Mouse (Mus musculus): Measurements from ENCODE around the gene Dsn1. TPM values are rescaled to one million over a fixed set of nuclear protein-coding genes. Genes with fewer than 3 reads are reported as not detected.

Gene Dsn1
- polyA plus RNA-seq, 1 experiment from 2014 or later: 7.2 TPM

DNA sequence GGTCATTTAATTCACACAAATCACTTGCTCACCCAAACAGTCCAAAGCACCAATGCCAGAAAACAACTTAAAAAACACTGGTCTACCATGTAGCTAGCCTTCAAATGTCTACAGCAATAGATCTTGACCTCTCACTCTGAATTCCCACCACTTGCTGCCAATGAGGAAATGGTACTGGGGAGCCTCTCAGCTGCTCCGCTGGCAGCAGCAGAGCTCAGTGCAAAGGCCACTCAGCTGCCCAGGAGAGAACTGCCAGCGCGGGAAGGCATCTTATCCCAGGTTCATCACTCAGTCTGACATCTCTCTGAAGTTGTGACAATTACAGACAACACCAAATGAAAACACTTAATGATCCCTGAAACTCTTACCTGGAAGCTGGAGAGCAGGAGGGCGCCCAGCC lies 4.6 kb downstream of the Dsn1 start:
- peaks cover 7% of the 10 kb centered on the region; the same call in 1 of the 2 replicates for H3K4me1 ChIP-seq (ENCODE audit: insufficient read depth, low read depth, low read length)
- ATAC-seq (no peak), DNase-seq (ENCODE audit: low spot score) (no peak)
- H3K27ac ChIP-seq (ENCODE audit: low read length): no peak overlapping the region
- WGBS: 88% methylated on average over 4 of the region's 4 CpGs
- H3K9me3 ChIP-seq (ENCODE audit: low read length): no peaks in the 10 kb centered on the region
- TF ChIP-seq CTCF (IDR thresholded peaks at IDR 0.05) (no peak), EP300 (IDR thresholded peaks at IDR 0.05) (no peak)
- no peak overlapping the region for H3K9ac ChIP-seq (replicated peaks; ENCODE audit: low read depth)
- H3K36me3 ChIP-seq (ENCODE audit: insufficient read depth, low read length): no peaks in the 10 kb centered on the region
- no peak overlapping the region for H3K4me2 ChIP-seq (replicated peaks; ENCODE audit: low read depth, low read length)
- H3K27me3 ChIP-seq (replicated peaks; ENCODE audit: insufficient read depth, low read length): no peaks in the 10 kb centered on the region
- H3K4me3 ChIP-seq (ENCODE audit: low read depth, low read length): no peak overlapping the region

DNA sequence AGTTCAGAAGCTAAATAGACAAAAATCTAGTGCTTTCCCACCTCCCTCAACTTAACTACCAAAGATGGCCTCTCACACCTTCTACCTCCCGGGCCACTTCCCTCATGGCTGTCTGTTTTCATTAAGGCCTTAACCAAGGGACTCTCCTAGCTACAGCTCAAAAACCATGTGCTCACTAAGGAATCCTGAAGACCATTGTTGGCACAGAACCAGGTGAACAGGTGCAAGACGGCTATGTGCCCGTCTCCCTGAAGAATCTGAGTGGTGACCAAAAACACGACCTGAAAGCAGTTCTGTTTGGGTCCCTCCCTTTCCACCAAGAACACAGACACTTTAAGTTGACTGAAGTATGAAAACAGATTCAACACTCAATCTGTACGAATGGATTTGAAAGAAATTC lies 8.7 kb downstream of the Dsn1 start:
- TF ChIP-seq EP300 (IDR thresholded peaks at IDR 0.05): no peak
- no peak for TF ChIP-seq CTCF (IDR thresholded peaks at IDR 0.05)
- WGBS: 82% methylated on average over 5 of the region's 5 CpGs
- Histone ChIP-seq H3K4me3 (ENCODE audit: low read depth, low read length) (no peak overlapping the region), H3K4me2 (replicated peaks; ENCODE audit: low read depth, low read length) (no peak overlapping the region), H3K36me3 (ENCODE audit: insufficient read depth, low read length) (no peaks in the 10 kb centered on the region), H3K9ac (replicated peaks; ENCODE audit: low read depth) (no peak overlapping the region), H3K4me1 (ENCODE audit: insufficient read depth, low read depth, low read length) (no peaks in the 10 kb centered on the region), H3K9me3 (ENCODE audit: low read length) (no peaks in the 10 kb centered on the region), H3K27me3 (replicated peaks; ENCODE audit: insufficient read depth, low read length) (no peaks in the 10 kb centered on the region), H3K27ac (ENCODE audit: low read length) (no peak overlapping the region)
- no peak for ATAC-seq
- DNase-seq (ENCODE audit: low spot score): no peak

DNA sequence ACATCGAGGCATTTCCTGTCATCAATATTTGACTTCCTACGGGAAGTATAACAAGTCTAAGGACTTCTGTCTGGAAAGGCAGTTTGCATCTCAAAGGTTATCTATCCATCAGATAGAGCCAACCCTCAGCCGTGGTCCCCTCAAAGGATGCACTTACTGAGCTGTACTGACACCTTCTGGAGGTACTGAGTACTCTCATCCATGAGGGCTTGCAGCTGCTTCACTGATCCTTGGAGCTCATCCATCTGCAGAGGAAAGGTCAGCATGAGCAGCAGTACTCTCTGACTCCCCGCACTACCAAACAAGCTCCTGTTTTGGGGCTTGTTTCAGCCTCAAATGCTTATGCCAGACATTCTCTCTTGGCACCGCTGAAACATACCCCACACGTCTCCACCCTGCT lies 10.4 kb downstream of the Dsn1 start:
- Histone ChIP-seq H3K4me2 (replicated peaks; ENCODE audit: low read depth, low read length) (no peak overlapping the region), H3K36me3 (ENCODE audit: insufficient read depth, low read length) (no peaks in the 10 kb centered on the region)
- WGBS: 49% methylated on average over 6 of the region's 6 CpGs

DNA sequence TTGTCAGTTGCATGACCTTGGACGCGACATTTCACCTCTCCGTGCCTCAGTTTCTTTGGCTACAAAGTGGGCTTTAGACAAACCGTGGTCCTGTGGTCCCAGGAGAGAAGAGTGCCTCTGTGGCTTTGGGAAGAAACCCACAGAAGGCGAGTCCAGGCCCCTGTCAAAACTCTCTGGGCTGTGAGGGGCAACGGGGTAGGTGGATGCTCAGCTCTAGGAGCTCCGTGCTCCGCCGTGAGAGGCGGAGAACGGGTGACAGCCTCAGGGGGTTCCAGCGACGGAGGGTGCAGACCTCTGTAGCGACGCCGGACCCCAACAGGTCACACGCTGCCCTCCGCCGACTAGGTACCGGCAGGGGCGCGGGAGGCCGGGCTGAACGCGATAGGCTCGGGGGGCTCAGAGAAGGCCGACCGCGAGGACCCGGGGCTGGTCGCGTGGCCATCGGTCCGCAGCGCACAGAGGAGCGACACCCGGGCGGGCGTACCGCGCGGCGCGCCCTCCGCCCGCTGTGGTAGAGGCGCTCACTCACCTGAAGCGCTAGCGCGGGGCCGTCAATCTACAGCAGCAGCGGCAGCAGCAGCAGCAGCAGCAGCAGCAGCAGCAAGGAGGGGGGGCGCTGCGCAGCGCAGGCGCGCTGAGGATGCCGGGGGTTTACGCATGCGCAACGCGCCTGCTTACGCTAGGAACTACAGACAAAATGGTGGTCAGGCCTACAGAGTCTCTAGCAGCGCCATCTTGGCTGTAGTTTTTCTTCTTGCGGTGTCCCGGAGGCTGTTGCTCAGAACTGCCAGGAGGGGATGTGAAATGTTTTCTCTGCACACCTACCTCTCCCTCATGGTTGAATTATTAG lies 15.3 kb downstream of the Dsn1 start, which contains the start of gene Ndrg3:
TSS of gene Ndrg3 (minus strand) at position 587 of the 850 bp plus-strand sequence.
- Histone ChIP-seq H3K36me3 (ENCODE audit: insufficient read depth, low read length) (no peaks in the 10 kb centered on the region), H3K4me2 (replicated peaks; ENCODE audit: low read depth, low read length) (peak within 1 kb of the TSS; percentile 97), H3K4me3 (ENCODE audit: low read depth, low read length) (peak within 1 kb of the TSS; percentile 76), H3K9me3 (ENCODE audit: low read length) (no peaks in the 10 kb centered on the region), H3K9ac (replicated peaks; ENCODE audit: low read depth) (peak within 1 kb of the TSS; percentile 76), H3K4me1 (ENCODE audit: insufficient read depth, low read depth, low read length) (peaks cover 3% of the 10 kb centered on the region; the same call in 1 of the 2 replicates), H3K27ac (ENCODE audit: low read length) (no peak within 1 kb of the TSS), H3K27me3 (replicated peaks; ENCODE audit: insufficient read depth, low read length) (no peaks in the 10 kb centered on the region)
- peak; percentile 98 for ATAC-seq
- DNase-seq (ENCODE audit: low spot score): peak; percentile 99
- under 1% methylated on average over 45 of the region's 66 CpGs for WGBS
- peak; percentile 56; the same call in 1 of the 2 replicates for TF ChIP-seq CTCF (IDR thresholded peaks at IDR 0.05)
- no peak for TF ChIP-seq EP300 (IDR thresholded peaks at IDR 0.05)

More for the DNA sequence above, 10.4 kb downstream of the Dsn1 start:
- TF ChIP-seq EP300 (IDR thresholded peaks at IDR 0.05): no peak
- peak; percentile 81 for TF ChIP-seq CTCF (IDR thresholded peaks at IDR 0.05)
- Histone ChIP-seq H3K27me3 (replicated peaks; ENCODE audit: insufficient read depth, low read length) (no peaks in the 10 kb centered on the region), H3K27ac (ENCODE audit: low read length) (no peak overlapping the region), H3K4me3 (ENCODE audit: low read depth, low read length) (no peak overlapping the region), H3K4me1 (ENCODE audit: insufficient read depth, low read depth, low read length) (no peaks in the 10 kb centered on the region), H3K9me3 (ENCODE audit: low read length) (no peaks in the 10 kb centered on the region), H3K9ac (replicated peaks; ENCODE audit: low read depth) (no peak overlapping the region)
- peak; percentile 70 for DNase-seq (ENCODE audit: low spot score)
- ATAC-seq: no peak

DNA sequence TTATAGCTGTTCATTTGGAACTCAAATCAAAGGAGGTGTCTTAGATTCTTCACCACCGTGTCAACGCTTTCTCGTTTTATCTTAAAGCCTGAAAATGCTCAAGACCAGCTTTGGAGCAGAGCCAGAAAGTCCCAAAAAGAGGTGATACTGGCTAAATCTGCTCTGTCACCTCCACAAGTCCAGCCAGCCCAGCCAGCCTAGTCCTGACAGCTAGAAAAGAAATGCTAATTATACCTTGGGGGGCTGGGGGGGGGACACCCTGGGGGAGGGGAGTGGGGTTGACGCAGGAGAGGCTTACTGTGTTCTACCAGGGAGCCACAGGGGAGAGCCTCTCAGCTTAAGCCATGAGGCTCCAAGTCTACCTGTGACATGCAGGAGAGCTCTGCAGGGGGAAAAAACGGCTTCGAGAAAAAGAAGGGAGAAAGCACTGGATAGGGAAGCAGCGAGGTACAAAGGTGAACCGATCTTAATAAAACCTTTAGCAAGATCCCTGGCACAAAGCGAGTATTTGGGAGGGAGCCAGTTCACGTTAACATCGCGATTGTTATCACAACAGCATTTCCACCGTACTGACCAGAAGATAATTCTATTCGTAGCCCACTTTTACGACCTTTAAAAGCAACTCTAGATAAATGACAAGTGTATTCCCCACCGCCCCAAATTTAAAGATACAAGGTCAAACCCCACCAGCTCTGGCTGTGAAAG lies 16.1 kb downstream of the Dsn1 start:
- TF ChIP-seq EP300 (IDR thresholded peaks at IDR 0.05) (no peak), CTCF (IDR thresholded peaks at IDR 0.05) (no peak)
- no peak overlapping the region for H3K27ac ChIP-seq (ENCODE audit: low read length)
- ATAC-seq: no peak

DNA sequence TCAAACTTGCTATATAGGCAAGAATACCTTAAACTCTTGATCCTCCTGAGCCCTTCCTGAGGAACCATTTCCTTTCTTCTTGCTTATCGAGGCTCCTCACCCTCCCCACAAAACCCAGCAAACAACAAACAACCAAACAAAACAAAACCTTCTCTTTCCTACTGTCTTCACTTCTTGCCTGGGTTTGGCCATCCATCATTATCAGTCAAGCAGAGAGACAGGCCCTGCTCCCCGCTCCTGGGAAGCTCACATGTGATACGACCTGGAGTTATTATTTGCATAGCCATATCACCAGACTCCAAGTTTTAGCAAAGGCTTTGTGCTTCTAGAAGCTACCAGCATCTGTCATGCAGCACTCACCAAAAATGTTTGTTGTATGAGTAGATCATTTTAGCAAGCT lies 19.6 kb downstream of the Dsn1 start:
- TF ChIP-seq CTCF (IDR thresholded peaks at IDR 0.05) (no peak), EP300 (IDR thresholded peaks at IDR 0.05) (no peak)
- DNase-seq (ENCODE audit: low spot score): no peak
- no peak overlapping the region for H3K4me3 ChIP-seq (ENCODE audit: low read depth, low read length)
- H3K4me2 ChIP-seq (replicated peaks; ENCODE audit: low read depth, low read length): no peak overlapping the region
- no peak overlapping the region for H3K27ac ChIP-seq (ENCODE audit: low read length)
- peaks cover 3% of the 10 kb centered on the region; the same call in 1 of the 2 replicates for H3K4me1 ChIP-seq (ENCODE audit: insufficient read depth, low read depth, low read length)
- H3K9me3 ChIP-seq (ENCODE audit: low read length): no peaks in the 10 kb centered on the region
- no peaks in the 10 kb centered on the region for H3K36me3 ChIP-seq (ENCODE audit: insufficient read depth, low read length)
- no peak for ATAC-seq
- 67% methylated on average over 3 of the region's 3 CpGs for WGBS
- no peaks in the 10 kb centered on the region for H3K27me3 ChIP-seq (replicated peaks; ENCODE audit: insufficient read depth, low read length)
- no peak overlapping the region for H3K9ac ChIP-seq (replicated peaks; ENCODE audit: low read depth)

More for the DNA sequence above, 16.1 kb downstream of the Dsn1 start:
- H3K4me3 ChIP-seq (ENCODE audit: low read depth, low read length): peak overlapping the region; percentile 76
- H3K27me3 ChIP-seq (replicated peaks; ENCODE audit: insufficient read depth, low read length): no peaks in the 10 kb centered on the region
- H3K4me2 ChIP-seq (replicated peaks; ENCODE audit: low read depth, low read length): peak overlapping the region; percentile 97
- peak overlapping the region; percentile 76; the same call in 1 of the 2 replicates for H3K9ac ChIP-seq (replicated peaks; ENCODE audit: low read depth)
- no peak for DNase-seq (ENCODE audit: low spot score)
- H3K36me3 ChIP-seq (ENCODE audit: insufficient read depth, low read length): no peaks in the 10 kb centered on the region
- H3K9me3 ChIP-seq (ENCODE audit: low read length): no peaks in the 10 kb centered on the region
- WGBS: 6% methylated on average over 16 of the region's 16 CpGs
- peaks cover 3% of the 10 kb centered on the region; the same call in 1 of the 2 replicates for H3K4me1 ChIP-seq (ENCODE audit: insufficient read depth, low read depth, low read length)
